Mouse (Mus musculus) kidney, adult 9 months (tissue): ENCODE measurements around the gene Ugt1a7c.
"Not testable (repeated sequence)": the region's sequence is repeated elsewhere in the genome, so short reads cannot be mapped to it uniquely, and the experiment has no call there.

ENCODE experiments used
- DNase-seq: peaks from one replicate; pipeline ENCODE4 v3.0.0; 2022

The Ugt1a7c gene

DNA sequence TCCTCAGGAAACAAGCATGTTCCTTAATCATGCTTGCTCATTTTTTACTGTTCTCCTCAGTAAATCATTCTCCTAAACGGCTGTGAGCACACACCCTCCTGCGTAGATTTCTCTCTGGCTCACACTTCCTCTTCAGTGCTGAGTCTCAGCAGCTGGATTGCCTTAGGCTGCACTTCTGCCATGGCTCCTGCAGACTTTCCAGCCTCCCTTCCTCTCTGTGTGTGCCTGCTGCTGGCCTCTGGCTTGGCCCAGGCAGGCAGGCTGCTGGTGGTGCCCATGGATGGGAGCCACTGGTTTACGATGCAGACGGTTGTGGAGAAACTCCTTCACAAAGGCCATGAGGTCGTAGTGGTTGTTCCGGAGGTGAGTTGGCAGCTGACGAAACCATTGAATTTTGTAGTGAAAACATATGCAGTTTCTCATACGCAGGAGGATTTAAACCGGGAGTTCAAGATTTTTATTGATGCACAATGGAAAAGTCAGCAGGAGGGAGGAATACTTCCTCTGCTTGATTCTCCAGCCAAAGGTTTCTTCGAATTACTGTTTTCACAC is at the start of gene Ugt1a7c:
Gene Ugt1a7c, plus strand, starts transcription at position 122 of the 552 bp plus-strand sequence.
- peak; percentile 77 for DNase-seq

DNA sequence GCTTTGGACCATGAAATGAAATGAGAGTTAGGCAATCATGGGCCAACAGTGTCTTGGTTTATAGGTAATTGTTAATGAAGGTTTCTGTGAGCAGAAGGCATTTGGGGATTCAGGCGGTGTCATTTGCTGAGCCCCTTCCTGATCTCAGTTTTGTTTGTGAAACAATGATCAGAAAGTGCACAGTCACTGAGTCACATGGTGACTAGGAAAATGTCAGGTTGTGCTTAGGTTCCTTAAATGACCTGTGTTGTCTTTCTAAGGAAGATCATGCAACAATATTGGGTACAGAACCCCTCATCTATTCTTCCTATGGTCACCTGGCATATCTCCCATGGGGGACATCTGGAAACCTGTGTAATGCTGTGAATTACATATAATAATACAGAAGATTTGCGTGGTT is 47.5 kb upstream of the Ugt1a7c start:
- not testable (repeated sequence) for DNase-seq

DNA sequence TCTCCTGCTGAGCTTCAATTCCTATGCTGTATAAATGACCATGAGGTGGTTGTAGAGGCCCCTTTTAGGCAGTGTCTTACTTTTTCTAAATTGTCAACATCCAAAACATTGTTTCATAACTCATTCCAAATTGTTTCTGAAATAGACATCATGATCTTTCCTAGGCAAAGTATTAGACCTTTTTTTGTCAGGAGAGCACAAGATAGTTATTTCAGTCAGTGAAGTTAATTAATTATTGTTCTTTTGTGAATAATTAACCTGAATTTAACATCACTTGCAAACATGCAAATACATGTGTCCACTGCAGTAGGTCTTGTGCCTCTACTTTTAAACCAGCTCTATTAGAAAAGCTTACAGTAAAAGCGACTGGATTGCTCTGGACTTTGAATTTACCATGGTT is 39.8 kb upstream of the Ugt1a7c start, which contains the start of gene Ugt1a10:
Gene Ugt1a10, plus strand, starts transcription at position 301 of the 400 bp plus-strand sequence.
- DNase-seq, result peak; percentile 19

DNA sequence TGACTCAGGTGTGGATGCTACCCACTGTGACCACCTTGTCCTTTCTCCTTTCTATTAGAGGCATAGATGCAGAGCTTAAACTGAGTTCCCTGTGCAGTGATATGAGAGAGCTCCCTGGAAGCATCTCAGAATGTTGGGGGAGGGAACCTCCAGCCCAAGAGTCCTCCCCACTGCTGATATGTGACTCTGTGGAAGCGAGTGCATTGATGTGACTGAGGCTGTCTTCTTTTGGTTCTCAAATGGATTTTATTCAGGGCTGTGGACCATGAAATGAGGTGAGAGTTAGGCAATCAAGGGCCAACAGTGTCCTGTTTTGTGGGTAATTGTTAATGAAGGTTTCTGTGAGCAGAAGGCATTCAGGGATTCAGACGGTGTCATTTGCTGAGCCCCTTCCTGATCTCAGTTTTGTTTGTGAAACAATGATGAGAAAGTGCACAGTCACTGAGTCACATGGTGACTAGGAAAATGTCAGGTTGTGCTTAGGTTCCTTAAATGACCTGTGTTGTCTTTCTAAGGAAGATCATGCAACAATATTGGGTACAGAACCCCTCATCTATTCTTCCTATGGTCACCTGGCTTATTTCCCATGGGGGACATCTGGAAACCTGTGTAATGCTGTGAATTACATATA is 28.3 kb upstream of the Ugt1a7c start:
- DNase-seq, result not testable (repeated sequence)

DNA sequence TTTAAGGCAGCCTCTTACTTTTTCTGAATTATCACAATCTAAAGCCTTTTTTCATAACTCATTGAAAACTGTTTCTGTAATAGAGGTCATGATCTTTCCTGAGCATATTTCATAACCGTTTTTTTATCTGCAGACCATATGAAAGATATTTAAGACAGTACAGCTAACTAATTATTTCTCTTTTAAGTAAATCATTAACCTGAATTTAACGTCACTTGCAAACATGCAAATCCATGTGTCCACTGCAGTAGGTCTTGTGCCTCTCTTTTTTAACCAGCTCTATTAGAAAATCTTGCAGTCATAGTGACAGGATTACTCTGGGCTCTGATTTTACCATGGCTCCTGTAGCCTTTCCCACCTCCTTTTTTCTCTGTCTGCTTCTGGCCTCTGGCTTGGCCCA is 24.4 kb upstream of the Ugt1a7c start, which contains the start of gene Ugt1a9:
Gene Ugt1a9, plus strand, starts transcription at position 306 of the 400 bp plus-strand sequence.
- no peak for DNase-seq

DNA sequence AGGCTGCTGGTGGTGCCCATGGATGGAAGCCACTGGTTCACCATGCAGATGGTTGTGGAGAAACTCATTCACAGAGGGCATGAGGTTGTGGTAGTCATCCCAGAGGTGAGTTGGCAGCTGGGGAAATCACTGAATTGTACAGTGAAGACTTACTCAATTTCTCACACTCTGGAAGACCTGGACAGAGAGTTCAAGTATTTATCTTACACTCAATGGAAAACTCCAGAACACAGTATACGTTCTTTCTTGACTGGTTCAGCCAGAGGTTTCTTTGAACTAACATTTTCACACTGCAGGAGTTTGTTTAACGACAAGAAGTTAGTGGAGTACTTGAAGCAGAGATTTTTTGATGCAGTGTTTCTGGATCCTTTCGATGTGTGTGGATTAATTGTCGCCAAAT is 24.0 kb upstream of the Ugt1a7c start:
- no peak for DNase-seq

DNA sequence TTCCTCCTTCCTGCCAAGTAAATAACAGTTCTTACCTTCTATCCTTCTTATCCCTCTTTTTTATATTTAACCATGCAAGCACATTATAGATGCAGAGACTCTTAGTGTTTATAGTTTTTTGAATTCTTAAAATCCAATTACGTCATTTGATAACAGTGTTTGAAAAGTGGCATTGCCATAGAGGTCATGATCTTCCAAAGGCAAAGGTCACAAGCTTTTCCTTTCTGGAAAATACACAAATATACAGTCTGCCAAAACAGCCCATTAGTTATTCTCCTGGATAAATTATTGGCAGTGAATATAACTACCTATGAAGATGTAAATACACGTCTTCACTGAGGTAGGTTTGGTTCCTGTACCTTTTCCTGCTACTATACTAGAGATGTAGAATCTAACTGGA is 20.4 kb upstream of the Ugt1a7c start:
- DNase-seq, result no peak

DNA sequence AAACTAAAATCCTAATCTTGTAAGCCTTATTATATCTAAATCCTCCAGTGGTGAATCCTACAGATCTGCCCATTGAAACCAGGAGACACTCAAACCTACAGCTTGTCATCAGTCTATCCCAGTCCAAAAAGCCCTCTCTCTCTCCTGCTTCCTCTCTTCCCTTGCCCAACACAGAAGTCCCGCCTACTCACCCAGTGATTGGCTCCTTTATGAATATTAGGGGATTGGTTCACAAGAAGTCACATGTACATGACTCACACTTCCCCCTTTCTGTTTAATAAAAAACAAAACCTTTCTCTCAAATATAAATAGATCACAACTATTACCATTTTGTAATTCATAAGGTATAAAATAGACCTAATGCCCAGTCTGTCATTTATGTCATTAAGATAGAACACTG is 17.7 kb upstream of the Ugt1a7c start:
- DNase-seq, result no peak

DNA sequence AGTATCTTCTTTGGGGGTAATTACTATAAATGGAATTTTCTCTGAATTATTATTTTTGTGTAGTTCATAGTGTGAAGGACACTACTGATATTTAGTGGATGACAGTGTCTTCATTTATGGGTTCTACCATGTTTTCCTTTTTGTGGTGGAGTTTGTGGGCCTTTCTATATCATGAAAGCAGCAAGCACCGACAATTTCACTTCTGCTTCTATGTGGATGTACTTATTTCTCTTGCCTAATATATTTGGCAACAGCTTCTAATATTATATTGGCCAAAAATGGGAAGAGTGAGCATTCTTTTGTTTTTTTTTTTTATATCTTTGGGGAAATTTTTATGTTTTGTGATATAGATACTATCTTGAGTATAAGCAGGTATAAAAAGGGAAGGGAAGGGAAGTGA is 13.2 kb upstream of the Ugt1a7c start:
- no peak for DNase-seq

DNA sequence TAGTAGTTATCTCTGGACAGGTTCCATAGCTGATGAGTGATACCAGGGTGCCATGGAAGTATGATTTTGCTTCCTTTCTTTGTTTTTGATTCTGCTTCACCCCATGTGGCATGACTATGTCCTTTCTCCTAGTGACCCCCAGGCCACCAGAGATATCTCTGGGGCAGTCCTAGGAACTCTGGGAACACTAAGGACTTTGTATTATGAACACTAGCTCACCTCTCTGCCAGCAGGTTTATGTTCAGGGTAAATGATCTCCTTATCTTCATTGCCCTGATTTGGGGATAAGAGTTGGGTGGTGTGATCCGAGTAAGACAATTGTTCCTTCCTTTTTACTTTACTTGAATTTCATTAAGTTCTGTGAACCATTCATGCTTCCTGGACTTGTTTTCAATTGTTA is 8.7 kb upstream of the Ugt1a7c start:
- DNase-seq, result no peak

DNA sequence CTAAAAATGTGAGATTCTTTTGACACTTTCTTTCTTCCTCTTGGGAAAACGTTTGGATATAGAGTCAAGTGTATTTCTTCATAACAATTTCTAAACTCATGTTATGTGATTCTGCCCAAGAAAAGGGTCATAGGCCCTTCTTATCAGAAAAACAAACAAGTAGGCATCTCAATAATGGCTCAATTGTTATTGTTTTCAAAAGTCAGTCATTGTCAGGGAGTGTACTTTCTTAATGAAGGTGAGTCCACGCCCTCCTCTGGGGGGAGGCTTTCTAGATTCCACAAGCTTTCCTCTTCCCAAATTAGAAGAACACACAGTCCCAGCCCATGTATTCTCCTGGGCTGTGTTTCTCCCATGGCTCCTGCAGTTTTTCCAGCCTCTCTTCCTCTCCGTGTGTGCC is 7.3 kb upstream of the Ugt1a7c start, which contains the start of gene Ugt1a8:
Gene Ugt1a8, plus strand, starts transcription at position 301 of the 400 bp plus-strand sequence.
- no peak for DNase-seq

DNA sequence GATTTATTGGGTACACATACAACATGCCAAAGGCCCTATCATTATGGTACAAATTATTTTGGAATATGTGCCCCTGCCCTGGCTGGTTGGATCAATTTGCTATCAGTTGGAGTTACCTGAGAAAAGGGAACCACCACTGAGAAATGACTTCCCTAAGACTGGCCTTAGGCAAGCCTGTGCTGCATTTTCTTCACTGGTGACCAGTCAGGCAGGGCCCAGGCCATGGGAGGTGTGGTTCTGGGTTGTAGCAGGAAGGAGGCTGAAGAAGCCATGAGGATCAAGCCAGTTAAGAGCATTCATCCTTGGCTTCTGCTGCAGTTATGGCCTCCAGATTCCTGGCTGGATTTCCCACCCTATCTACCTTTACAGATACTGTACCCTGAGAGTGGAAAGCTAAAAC is 2.5 kb upstream of the Ugt1a7c start:
- DNase-seq, result no peak

DNA sequence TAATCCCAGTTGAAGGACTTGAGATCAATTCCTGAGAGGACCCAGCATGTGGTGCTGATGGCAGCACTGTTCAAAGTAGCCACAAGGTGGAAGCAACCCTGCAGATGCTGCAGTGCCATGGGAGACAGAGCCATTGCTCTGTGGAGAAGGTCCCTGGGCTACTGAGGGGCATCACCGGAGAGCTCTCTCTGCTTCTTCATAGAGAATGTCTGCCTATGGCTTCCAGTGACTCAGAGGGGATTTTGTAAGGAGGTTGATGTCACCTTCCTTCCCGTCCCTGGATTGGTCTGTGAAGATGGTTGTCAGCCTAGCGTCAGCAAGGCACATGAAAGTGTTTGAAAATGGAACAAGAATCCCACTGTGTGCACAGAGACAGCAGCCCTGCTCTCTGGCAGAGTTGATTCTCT is 589 bp upstream of the Ugt1a7c start:
- peak; percentile 67 for DNase-seq

DNA sequence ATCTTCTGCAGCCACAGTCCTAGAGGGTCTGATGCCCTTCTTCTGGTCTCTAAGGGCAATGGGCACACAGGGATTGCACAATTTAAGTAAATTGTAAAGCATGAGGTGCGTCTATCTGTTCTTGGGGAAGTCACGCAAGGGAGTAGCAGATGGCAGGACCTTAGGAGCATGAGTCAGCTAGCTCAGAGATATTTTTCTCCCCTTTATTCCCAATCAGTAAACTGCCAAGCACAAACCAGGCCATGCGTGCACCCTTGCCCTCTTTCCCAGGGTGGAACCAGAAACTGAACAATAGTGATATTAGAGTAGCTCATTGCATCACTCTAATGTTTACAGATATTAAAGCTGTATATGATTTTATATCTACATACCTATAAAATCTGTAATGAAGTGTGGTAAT is 3.7 kb downstream of the Ugt1a7c start:
- DNase-seq, result not testable (repeated sequence)

DNA sequence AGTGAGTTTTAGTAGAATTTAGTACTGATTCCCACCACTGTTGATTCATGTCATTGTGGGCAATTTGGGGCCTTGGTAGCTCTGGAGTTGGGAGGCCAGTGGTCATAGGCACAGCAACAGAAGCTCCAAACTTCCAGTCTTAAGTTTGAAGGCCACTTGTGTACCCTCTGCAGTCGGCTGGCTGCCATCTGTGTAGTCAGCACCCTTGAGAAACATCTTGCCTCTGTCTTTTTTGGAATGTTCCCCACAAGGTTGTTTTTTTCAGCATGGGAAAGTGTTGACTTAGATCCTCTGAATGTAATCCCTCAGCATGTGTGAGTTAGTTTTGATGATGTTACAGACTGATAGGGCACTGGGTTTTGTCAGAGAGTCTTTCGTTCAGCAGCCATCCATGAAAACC is 4.8 kb downstream of the Ugt1a7c start:
- not testable (repeated sequence) for DNase-seq

DNA sequence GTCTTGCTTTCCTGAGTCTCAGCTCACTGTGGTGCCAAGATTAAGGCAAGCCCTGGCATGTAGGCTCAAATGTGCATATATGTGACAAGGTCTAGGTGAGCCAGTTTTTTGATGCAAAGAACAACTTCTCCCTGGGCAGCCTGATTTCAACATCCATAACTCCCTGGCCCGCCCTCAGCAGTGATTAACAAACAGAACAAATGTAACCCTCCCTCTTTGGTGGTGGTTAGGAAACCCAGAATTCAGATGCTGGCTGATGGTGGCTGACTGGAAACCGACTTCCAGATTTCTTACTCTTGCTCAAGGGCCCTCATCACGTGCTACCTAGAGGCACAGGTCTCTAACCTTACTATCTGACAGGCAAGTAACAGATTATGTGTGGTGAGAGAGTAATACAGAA is 8.2 kb downstream of the Ugt1a7c start, which contains the start of gene Ugt1a6b:
Gene Ugt1a6b, plus strand, starts transcription at position 234 of the 400 bp plus-strand sequence.
- DNase-seq, result not testable (repeated sequence)

DNA sequence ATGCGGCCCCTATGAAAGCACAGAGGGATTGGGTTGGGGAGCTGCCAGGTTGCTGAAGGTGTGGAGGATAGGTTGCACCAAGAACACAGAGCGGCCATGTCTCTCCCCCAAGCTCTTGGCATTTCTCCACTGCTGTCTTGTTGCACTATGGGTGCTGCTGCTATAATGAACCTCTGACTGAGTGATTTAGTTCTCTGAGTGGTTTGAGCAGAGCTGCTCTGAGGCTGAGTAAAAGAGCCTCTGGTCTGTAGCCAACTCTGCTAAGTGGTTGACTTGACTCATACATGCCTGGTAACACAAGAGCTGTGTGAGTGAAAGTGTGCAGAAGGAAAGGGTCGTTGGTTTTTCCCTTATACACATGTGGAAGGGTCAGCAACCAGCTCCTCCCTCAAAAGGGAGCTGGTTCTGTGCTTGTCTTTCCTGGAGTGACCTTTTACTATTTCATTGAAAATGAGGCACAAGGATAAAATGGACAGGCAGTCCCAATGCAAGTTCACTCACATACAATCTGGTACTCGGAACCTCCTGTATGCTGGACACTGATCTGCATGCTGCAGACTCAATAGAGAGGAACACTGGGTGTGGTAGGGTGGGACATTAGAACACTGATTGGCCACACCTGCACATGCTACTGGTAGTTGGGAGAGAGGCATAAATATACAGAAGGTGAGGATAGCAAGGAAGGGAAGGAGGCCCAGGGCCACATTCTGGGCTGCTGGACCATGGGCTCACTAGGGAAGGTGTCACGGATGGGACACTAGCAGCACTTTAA is 9.0 kb downstream of the Ugt1a7c start:
- not testable (repeated sequence) for DNase-seq

DNA sequence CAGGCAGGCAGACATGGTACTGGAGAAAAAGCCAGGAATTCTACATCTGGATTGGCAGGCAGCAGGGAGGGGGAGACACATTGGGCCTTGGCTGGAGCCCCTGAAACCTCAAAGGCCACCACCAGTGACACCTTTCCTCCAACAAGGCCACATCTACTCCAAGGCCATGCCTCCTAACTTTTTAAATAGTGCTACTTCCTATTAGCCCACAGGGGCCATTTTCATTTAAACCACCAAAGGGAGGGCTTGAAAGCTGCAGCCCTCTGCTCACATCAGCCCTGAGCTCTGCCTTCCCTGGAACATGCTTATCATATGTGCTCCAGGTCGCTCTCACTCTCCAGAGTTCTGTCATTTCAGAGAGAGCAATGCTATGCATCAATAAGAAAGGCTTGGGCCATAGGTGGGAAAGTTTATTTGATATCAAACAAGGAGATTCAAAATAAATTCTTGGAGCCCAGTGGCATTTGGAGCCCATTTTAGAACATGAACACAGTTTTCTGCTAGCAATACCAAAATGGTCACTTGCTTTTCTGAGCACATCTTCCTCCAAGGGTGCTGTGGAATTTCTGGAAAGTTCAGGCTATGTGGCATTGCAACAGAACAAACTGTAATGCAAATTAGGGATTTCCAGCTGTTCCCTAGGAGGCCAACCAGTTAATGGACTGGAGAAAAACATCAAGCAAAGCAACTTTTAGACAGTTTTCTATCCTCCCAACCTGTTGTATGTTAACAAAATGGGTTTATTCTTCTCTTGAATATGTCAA is 10.0 kb downstream of the Ugt1a7c start:
- DNase-seq, result no peak

DNA sequence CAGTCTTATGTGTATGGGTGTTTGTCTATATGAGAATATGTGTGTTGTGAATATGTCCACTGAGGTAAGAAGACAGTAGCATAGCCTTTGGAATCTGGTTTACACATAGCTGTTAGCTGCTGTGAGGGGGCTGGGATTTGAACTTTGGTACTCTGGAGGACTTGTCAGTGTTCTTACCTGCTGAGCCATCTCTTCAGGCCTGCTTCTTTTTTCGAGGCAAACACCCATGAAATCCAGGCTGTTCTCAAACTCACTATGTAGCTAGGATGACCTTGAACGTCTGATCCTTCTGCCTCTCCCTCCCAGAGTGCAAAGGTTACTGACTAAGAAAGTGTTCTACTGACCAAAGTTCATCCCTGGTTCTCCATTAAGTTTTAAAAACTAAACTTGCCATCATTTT is 10.8 kb downstream of the Ugt1a7c start:
- peak; percentile 93 for DNase-seq

DNA sequence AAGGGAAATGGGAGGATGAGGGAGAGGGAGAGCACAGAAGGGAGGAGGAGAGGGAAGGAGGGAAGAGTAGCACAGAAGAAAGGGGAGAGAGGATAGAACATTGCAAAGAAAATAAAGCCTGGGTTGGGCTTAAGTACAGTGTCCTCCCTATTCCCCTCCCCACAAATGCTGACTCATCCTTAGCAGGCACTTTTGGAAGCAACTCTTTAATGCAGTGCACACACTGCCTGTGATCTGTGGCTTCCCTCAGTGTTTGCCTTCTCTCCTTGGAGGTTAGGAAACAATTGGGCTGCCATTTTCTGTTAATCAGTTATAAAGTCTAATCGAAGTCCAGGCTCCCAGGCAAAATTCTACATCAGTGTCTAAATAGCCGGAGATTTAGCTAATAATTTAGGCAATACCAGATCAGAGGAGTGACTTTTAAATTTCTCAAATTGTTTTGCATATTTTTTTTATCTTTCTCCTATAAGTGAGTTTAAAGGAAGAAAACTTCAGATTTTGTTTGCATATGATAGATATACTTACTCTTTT is 14.2 kb downstream of the Ugt1a7c start:
- peak; percentile 74 for DNase-seq

DNA sequence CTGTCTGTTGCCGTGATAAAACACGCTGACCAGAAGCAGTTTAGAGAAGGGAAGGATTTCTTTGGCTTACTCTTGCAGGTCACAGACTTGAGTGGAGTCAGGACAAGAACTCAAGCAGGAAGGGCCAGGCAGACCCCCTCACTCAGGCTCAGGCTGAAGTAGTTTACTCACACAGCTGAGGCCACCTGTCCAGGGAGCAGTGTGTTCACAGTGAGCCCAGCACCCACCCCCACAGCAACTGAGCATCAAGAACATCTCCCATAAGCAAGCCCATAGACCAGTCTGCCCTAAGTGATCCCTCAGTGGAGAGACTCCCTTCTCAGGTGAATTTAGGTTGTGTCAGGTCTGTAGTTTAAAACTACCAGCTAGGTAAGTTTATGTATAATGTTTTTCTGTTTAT is 14.7 kb downstream of the Ugt1a7c start:
- not testable (repeated sequence) for DNase-seq

DNA sequence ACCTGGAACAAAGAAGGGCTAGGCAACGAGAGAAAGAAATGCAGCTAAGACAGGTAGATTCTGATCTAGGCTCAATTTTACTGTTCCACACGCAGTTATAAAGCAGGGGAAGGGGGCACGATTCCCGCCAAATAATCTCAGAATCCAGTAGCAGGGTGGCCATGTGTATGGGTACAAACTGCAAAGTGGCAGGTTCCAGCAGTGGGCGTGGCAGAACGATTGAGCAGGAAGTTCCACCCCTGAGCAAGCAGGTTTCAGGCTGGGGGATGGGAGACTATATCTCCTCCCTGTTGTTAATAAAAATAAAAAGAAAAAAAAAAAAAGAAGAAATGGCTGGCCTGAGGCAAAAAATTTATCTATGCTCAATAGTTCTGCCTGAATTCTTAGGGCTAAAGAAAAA is 17.9 kb downstream of the Ugt1a7c start:
- DNase-seq, result peak; percentile 70

DNA sequence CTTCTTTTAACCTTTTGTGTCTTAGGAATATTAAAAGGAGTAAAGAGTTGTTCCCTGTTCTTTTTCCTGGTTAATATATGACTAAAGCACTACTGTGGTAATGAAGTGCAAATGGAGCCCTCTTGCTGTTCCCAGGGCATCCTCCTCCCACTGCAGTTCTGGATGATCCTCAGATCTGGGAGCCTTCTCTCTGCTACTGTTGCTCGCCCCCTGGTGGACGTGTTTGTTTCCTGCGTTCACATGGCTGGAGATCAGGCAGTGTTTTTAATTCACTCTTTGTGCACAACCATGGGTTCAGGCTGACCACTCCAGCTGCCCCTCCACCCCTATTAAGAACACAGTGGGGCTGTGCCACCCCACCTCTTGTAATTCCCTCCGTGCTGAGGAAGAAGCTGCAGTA is 25.7 kb downstream of the Ugt1a7c start:
- not testable (repeated sequence) for DNase-seq
